Mouse (Mus musculus) CH12.LX (cell line): ENCODE measurements around the gene Tex14. TPM values are rescaled to one million over a fixed set of nuclear protein-coding genes. Genes with fewer than 3 reads are reported as not detected.
A peak's percentile ranks its signal among the peaks of the same experiment; 100 is the strongest.
"Not testable (repeated sequence)": the region's sequence is repeated elsewhere in the genome, so short reads cannot be mapped to it uniquely, and the experiment has no call there.

Source experiments
- DNase-seq: peaks from one replicate; pipeline ENCODE4 v3.0.0-alpha.2; 2013; ENCODE audit errors: extremely low read depth
- H3K27ac ChIP-seq: 2 replicates; pipeline ENCODE4 v1.5.1; 2012; ENCODE audit warnings: low read depth, mild to moderate bottlenecking, control low read depth, moderate library complexity; ENCODE audit not compliant: insufficient read depth
- H3K27me3 ChIP-seq: replicated peaks from 2 replicates; pipeline ENCODE3; 2012; ENCODE audit warnings: inconsistent platforms
- H3K36me3 ChIP-seq, 2 experiments: replicated peaks in 1 of 2; 2 replicates each; pipeline versions ENCODE3 to v1.6.1; 2012; ENCODE audit warnings: inconsistent platforms in 1 of 2, low read length in 1 of 2, mild to moderate bottlenecking in 1 of 2, mixed read lengths in 1 of 2, moderate library complexity in 1 of 2; ENCODE audit not compliant: control insufficient read depth in 1 of 2, insufficient read depth in 1 of 2
- H3K4me1 ChIP-seq, 2 experiments: 2 replicates each; pipeline ENCODE4 v1.6.1; 2012; ENCODE audit warnings: inconsistent platforms in 1 of 2, moderate library complexity in 1 of 2; ENCODE audit not compliant: insufficient read depth in 2 of 2, control insufficient read depth in 1 of 2
- H3K4me2 ChIP-seq: 2 replicates; pipeline ENCODE4 v1.6.1; 2012; ENCODE audit warnings: low read depth, mild to moderate bottlenecking, control low read depth; ENCODE audit not compliant: poor library complexity, insufficient read depth, severe bottlenecking
- H3K4me3 ChIP-seq, 3 experiments: fragments of 150-350 bp in 1 of 3; sonication (generic) in 1 of 3; replicated peaks in 1 of 3; 2 replicates each; pipeline versions ENCODE3 to v1.5.1; 2011 to 2012; ENCODE audit warnings: low read depth in 2 of 3, low read length in 2 of 3, mild to moderate bottlenecking in 2 of 3, moderate library complexity in 2 of 3, control low read depth in 1 of 3, improper control_type of control experiment in 1 of 3, inconsistent platforms in 1 of 3, mixed read lengths in 1 of 3; ENCODE audit not compliant: poor library complexity in 1 of 3
- H3K79me2 ChIP-seq: replicated peaks from 2 replicates; pipeline ENCODE4 v1.6.1; 2012; ENCODE audit warnings: mild to moderate bottlenecking, moderate library complexity; ENCODE audit not compliant: control insufficient read depth, poor library complexity, insufficient read depth, severe bottlenecking; ENCODE audit errors: extremely low read depth
- H3K9ac ChIP-seq: 2 replicates; pipeline ENCODE4 v1.6.1; 2012; ENCODE audit warnings: low read depth, mild to moderate bottlenecking, control low read depth, moderate library complexity; ENCODE audit not compliant: insufficient read depth
- H3K9me3 ChIP-seq: replicated peaks from 2 replicates; pipeline ENCODE3; 2012; ENCODE audit warnings: low read length, inconsistent platforms, mixed read lengths
- BHLHE40 ChIP-seq: IDR thresholded peaks from 2 replicates; pipeline ENCODE4 v1.6.1; 2011; ENCODE audit warnings: mild to moderate bottlenecking, low read depth, low read length, improper control_type of control experiment
- CHD2 ChIP-seq: IDR thresholded peaks from 2 replicates; pipeline ENCODE4 v1.6.1; 2011; ENCODE audit warnings: low read length, improper control_type of control experiment
- E2F4 ChIP-seq: IDR thresholded peaks from 2 replicates; pipeline ENCODE4 v1.6.1; 2011; ENCODE audit warnings: low read depth, low read length, improper control_type of control experiment; ENCODE audit not compliant: insufficient replicate concordance
- ELF1 ChIP-seq: IDR thresholded peaks from 2 replicates; pipeline ENCODE4 v1.6.1; 2014; ENCODE audit warnings: low read depth, mild to moderate bottlenecking, inconsistent platforms, low read length, improper control_type of control experiment
- ETS1 ChIP-seq: conservative IDR thresholded peaks from 2 replicates; pipeline ENCODE4 v1.6.1; 2012; ENCODE audit warnings: low read depth, mild to moderate bottlenecking, inconsistent platforms, low read length, improper control_type of control experiment, moderate library complexity
- HCFC1 ChIP-seq: IDR thresholded peaks from 2 replicates; pipeline ENCODE4 v1.6.1; 2012; ENCODE audit warnings: low read depth, mild to moderate bottlenecking, inconsistent platforms, low read length, improper control_type of control experiment
- JUN ChIP-seq: IDR thresholded peaks from 2 replicates; pipeline ENCODE4 v1.6.1; 2011; ENCODE audit warnings: low read depth, mild to moderate bottlenecking, low read length, improper control_type of control experiment, moderate library complexity; ENCODE audit not compliant: insufficient read depth
- JUND ChIP-seq: conservative IDR thresholded peaks from 2 replicates; pipeline ENCODE4 v1.6.1; 2011; ENCODE audit warnings: low read depth, low read length, improper control_type of control experiment
- KAT2A ChIP-seq: IDR thresholded peaks from 2 replicates; pipeline ENCODE4 v1.6.1; 2012; ENCODE audit warnings: low read length, improper control_type of control experiment, inconsistent platforms; ENCODE audit not compliant: insufficient replicate concordance
- MAFK ChIP-seq: IDR thresholded peaks from 2 replicates; pipeline ENCODE4 v1.6.1; 2011; ENCODE audit warnings: low read length, improper control_type of control experiment; ENCODE audit not compliant: insufficient replicate concordance
- MAX ChIP-seq: IDR thresholded peaks from 2 replicates; pipeline ENCODE4 v1.6.1; 2011; ENCODE audit warnings: low read length, improper control_type of control experiment
- MAZ ChIP-seq: IDR thresholded peaks from 2 replicates; pipeline ENCODE4 v1.6.1; 2012; ENCODE audit warnings: low read depth, mild to moderate bottlenecking, inconsistent platforms, low read length, improper control_type of control experiment, moderate library complexity
- MEF2A ChIP-seq: IDR thresholded peaks from 2 replicates; pipeline ENCODE4 v1.6.1; 2014; ENCODE audit warnings: low read depth, mild to moderate bottlenecking, inconsistent platforms, low read length, improper control_type of control experiment, borderline replicate concordance
- MXI1 ChIP-seq: IDR thresholded peaks from 2 replicates; pipeline ENCODE4 v1.6.1; 2011; ENCODE audit warnings: mild to moderate bottlenecking, low read depth, low read length, improper control_type of control experiment
- MYC ChIP-seq: IDR thresholded peaks from 2 replicates; pipeline ENCODE4 v1.6.1; 2011; ENCODE audit warnings: low read depth, mild to moderate bottlenecking, improper control_type of control experiment, low read length
- NELFE ChIP-seq: IDR thresholded peaks from 2 replicates; pipeline ENCODE4 v1.6.1; 2011; ENCODE audit warnings: low read depth, low read length, improper control_type of control experiment
- PAX5 ChIP-seq: IDR thresholded peaks from 2 replicates; pipeline ENCODE4 v1.6.1; 2012; ENCODE audit warnings: low read length, inconsistent platforms, mixed read lengths
- POLR2A ChIP-seq: IDR thresholded peaks from 2 replicates; pipeline ENCODE4 v1.6.1; 2011; ENCODE audit warnings: low read depth, mild to moderate bottlenecking, improper control_type of control experiment, low read length
- POLR2AphosphoS2 ChIP-seq: IDR thresholded peaks from 2 replicates; pipeline ENCODE4 v1.6.1; 2011; ENCODE audit warnings: low read depth, low read length, improper control_type of control experiment
- RCOR1 ChIP-seq: conservative IDR thresholded peaks from 2 replicates; pipeline ENCODE4 v1.6.1; 2012; ENCODE audit warnings: low read depth, mild to moderate bottlenecking, inconsistent platforms, low read length, improper control_type of control experiment
- SIN3A ChIP-seq: IDR thresholded peaks from 2 replicates; pipeline ENCODE4 v1.6.1; 2012; ENCODE audit warnings: low read length, improper control_type of control experiment, inconsistent platforms
- SMC3 ChIP-seq: IDR thresholded peaks from 2 replicates; pipeline ENCODE4 v1.6.1; 2011; ENCODE audit warnings: low read depth, low read length, improper control_type of control experiment
- TBP ChIP-seq: conservative IDR thresholded peaks from 2 replicates; pipeline ENCODE4 v1.6.1; 2011; ENCODE audit warnings: low read depth, low read length, improper control_type of control experiment
- TCF12 ChIP-seq: IDR thresholded peaks from 2 replicates; pipeline ENCODE4 v1.6.1; 2014; ENCODE audit warnings: low read depth, mild to moderate bottlenecking, inconsistent platforms, low read length, improper control_type of control experiment
- USF1 ChIP-seq: IDR thresholded peaks from 2 replicates; pipeline ENCODE4 v1.6.1; 2014; ENCODE audit warnings: low read depth, mild to moderate bottlenecking, inconsistent platforms, low read length, improper control_type of control experiment
- USF2 ChIP-seq: conservative IDR thresholded peaks from 2 replicates; pipeline ENCODE4 v1.6.1; 2011; ENCODE audit warnings: low read depth, low read length, improper control_type of control experiment
- ZMIZ1 ChIP-seq: IDR thresholded peaks from 2 replicates; pipeline ENCODE4 v1.6.1; 2012; ENCODE audit warnings: low read depth, mild to moderate bottlenecking, inconsistent platforms, low read length, improper control_type of control experiment
- dilution Hi-C: fragments of 300-500 bp; cut with MboI; formaldehyde crosslinking; loops from 2 replicates; pipeline ENCODE4 v1.14.3; 2020; ENCODE audit warnings: low sequenced_read_pairs; ENCODE audit not compliant: extremely low pct_unique_long_range_greater_than_20kb, extremely low pct_ligation_motif_present
- in situ Hi-C: fragments of 300-500 bp; cut with MboI; formaldehyde crosslinking; loops from 3 replicates; pipeline ENCODE4 v1.14.3; 2019; ENCODE audit warnings: low sequenced_read_pairs, low pct_ligation_motif_present, low pct_unique_long_range_greater_than_20kb, mixed read lengths
- polyA plus RNA-seq: library from polyadenylated mRNA; unstranded; fragments of >175 nt; gene quantifications from 2 replicates; pipeline ENCODE4 v1.2.1, GENCODE M21; 2012; ENCODE audit warnings: low read depth; ENCODE audit not compliant: insufficient read length
- total RNA-seq, 2 experiments: library from RNA; depleted of rRNA; stranded (reverse); fragments of 300-350 nt in 1 of 2; fragments of >200 nt in 1 of 2; gene quantifications; 2 replicates each; pipeline ENCODE4 v1.2.3; 2012 to 2014

The Tex14 gene
- total and polyA plus RNA-seq, 3 experiments = 1.3 to 2.1 (median 1.4) TPM

- Histone ChIP-seq H3K27me3 (no peaks in the 10 kb centered on the region), H3K4me1 (peaks cover 18 to 43% of the 10 kb centered on the region in 2 experiments), H3K4me2 (no peak overlapping the region), H3K36me3 (no peaks in the 10 kb centered on the region), H3K9ac (no peak overlapping the region), H3K79me2 (no peaks in the 10 kb centered on the region), H3K27ac (no peak overlapping the region), H3K4me3 (no peak overlapping the region)
- peak; percentile 99 for DNase-seq
- in situ Hi-C loops (no loop called here), dilution Hi-C loops (no loop called here)
- TF ChIP-seq RCOR1 (peak; percentile 93), MYC (peak; percentile 99), USF2 (0 out of 2 replicates have a peak, but pooled peaks have one; percentile 25), MAZ (peak; percentile 79; the same call in 1 of the 2 replicates), MXI1 (no peak), E2F4 (0 out of 2 replicates have a peak, but pooled peaks have one; percentile 8), MAFK (peak; percentile 68; the same call in 1 of the 2 replicates), ETS1 (peak; percentile 96), CHD2 (no peak), ELF1 (0 out of 2 replicates have a peak, but pooled peaks have one; percentile 47), TBP (peak; percentile 70), PAX5 (no peak), KAT2A (no peak), MAX (peak; percentile 91), JUND (0 out of 2 replicates have a peak, but pooled peaks have one; percentile 34), TCF12 (no peak), SMC3 (no peak), SIN3A (peak; percentile 66), BHLHE40 (peak; percentile 68), JUN (peak; percentile 46), HCFC1 (peak; percentile 78), POLR2AphosphoS2 (peak; percentile 99), POLR2A (peak; percentile 95), MEF2A (peak; percentile 67), USF1 (peak; percentile 16; the same call in 1 of the 2 replicates), NELFE (peak; percentile 99), ZMIZ1 (peak; percentile 100)
- TF ChIP-seq, all 38 proteins: peak for 21
- no peaks in the 10 kb centered on the region for H3K9me3 ChIP-seq
These were observed 38.6 kb downstream of the Tex14 start for GRCm38 (mm10) chr11:87443373-87443883.

- H3K9ac ChIP-seq, dilution Hi-C loops, H3K27ac ChIP-seq, H3K4me3 ChIP-seq, in situ Hi-C loops, H3K9me3 ChIP-seq, H3K36me3 ChIP-seq, H3K79me2 ChIP-seq, H3K4me2 ChIP-seq, DNase-seq, H3K27me3 ChIP-seq: not testable (repeated sequence)
- H3K4me1 ChIP-seq = peaks cover 18 to 43% of the 10 kb centered on the region in 2 experiments
These were observed 39.2 kb downstream of the Tex14 start for GRCm38 (mm10) chr11:87444056-87444455.
